Mouse (Mus musculus) MN1 (cell line): ENCODE measurements around the gene Otud7a.

ENCODE experiments used
- DNase-seq: peaks from one replicate; pipeline ENCODE4 v3.0.0-alpha.2; 2016; ENCODE audit warnings: low spot score

Otud7a gene

DNA sequence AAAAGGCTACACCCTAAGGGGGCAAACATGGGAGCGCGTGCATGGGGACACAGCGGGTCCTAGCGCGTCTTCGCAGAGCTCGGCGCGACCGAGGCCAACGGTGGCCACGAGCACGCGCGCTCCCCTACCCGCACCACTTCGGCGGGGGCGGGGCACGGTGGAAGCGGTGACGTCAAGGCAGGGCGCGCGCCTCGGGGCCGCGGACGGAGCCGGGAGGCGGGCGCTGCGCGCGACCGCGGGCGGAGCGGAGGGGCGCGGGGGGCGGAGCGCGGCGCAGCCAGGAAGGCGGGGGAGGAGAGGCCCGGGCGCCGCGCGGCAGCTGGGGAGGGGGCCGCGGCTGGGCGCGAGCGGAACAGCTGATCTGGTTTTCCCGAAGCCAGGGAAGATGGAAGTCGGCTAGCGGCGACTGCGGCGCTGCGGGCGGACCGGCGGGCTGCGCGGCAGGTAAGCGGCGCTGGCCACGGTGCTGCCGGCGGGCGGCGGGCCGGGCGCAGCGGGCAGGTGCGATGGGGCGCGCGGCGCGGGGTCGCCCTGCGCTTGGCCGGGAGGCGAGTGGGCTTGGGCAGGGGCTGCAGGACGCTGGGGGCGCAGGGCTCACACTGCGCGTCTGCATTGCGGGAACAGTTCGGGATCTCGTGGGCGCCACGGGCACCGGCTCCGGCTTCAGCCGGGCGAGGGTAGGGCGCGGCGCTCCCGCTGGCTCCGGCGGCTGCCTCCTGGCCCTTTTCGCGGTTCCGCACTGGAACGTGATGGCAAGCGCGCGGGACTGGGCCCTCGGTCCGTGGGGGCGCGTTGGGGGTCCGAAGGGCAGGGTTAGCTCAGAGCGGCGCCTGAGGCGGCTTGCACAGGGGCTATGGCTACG lies at the start of gene Otud7a:
Gene Otud7a (plus strand): TSS at position 268 of the 862 bp plus-strand sequence.
- DNase-seq = no peak

DNA sequence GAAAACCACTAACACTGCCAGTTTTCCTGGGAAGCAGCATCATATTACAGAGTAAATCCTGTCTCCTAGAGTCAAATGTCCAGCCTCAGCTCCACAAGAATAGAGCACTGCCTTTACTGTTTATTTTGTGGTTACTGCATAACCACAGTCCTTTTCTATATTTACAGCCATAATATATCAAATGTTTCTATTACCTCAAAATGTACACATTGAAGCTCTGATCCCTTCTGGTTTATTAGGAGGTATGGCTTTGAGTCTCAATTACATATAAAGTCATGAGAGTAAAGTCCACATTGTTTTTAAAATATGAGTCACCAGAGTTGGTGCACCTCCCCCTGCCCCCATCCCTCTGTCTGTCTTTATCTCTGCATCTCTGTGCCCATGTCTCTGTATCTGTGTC lies 38.6 kb upstream of the Otud7a start:
- DNase-seq = no peak

DNA sequence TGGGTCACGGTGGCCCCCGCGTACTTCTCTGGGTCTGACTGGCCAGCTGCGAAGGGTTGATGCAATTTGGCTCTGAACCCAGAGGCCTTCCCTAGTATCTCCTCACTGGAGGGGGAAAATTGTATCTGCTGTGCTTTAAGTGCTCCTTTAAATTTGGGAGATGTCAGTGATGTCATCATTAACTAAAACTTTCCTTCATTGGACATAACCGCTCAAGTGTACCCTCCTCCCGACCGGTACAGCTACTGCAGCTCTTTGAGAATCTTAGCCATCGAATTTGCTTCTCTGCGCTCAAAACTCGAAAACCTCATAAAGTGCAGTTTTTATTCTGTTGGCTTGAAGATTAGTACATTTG lies 772 bp downstream of the Otud7a start:
- no peak for DNase-seq

DNA sequence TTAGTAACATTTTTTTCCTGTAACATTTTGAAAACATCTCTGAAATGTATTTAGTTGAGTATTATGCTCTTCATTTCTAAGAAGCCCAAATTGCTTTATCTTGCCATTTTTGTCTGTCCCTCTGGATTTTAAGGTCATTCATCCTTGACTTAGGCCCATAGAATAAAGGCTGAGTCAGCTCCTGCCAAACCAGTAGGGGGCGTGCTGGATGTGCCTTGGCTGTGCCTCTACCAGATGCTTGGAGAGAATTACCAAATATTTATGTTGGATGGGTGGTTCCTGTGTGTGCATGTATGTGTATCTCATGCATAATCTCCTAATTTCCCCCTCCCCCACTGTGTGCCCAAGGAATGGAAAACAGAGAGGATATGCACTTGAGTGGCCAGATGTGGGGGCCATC lies 2.4 kb downstream of the Otud7a start:
- DNase-seq = no peak

DNA sequence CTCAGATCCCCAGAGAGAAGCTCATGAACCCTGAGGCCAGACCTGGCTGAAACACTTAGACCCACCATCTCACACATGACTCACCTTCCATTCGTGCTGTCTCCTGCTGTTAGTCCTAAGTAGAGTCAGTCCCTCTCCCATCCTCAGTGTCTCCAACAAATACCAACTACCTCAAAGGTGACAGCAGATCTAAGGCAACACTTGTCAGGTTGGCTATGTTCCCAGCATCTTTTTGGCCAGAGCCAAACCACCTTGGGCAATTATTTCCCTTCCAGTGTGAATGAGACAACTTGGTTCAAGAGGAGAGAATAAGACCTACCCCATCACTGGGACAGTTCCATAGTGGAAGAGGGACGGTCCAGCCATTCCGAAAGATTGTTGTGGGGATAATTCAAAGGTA lies 10.7 kb downstream of the Otud7a start:
- no peak for DNase-seq

DNA sequence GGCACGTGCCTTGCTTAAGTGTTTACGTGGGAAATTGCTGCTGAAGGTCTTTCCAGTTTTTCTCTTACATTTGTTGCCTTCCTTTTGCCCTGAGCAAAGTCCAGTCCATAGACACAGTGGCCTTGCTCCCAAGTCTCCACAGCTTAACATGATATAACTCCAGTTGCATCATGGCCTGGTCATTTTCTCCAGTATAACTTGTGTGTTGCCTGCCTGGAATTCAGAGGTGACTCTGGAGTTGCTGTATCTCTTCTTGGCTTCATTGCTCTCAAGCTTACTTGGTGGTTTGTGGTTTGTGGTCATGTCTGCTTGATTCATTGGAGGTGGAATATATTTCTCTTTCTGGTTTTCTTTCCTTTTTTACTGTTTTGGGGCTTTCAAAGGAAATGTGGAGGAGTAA lies 17.7 kb downstream of the Otud7a start:
- no peak for DNase-seq

DNA sequence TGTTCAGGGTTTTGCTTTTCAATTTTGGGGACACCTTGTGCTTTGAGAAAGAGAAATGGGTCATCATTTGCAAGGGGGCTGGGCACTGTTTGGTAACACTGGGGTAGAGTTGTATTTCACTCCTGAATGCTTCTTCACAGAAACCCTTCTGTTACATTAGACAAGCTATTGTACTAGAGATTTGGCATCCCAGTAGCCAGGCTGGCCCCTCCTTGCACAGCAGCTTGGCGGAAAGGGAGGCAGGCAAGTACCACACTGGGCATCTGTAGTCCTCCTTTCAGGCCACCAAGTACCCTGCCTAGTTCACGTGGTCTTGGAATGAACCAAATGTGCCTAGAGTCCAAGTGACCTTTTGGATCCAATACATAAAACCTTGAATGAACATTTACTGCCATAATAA lies 18.1 kb downstream of the Otud7a start:
- DNase-seq = no peak

DNA sequence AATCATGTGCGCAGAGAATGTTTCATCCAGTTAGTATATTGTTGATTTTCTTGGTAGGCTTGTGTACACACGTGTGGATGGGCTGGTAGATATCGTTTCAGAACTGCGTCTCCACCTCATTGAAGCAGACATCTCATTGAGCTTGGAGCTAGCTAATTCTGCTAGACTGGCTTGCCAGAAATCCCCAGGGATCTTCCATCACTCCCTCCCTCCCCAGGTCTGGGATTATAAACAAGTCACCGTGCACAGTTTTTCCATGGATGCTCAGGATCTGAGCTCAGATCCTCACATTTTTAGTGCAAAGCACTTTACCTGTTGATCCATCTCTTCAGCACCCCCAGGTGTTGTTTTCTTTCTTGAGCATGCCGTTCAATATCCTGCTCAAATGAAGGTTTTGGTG lies 22.2 kb downstream of the Otud7a start:
- DNase-seq = no peak

DNA sequence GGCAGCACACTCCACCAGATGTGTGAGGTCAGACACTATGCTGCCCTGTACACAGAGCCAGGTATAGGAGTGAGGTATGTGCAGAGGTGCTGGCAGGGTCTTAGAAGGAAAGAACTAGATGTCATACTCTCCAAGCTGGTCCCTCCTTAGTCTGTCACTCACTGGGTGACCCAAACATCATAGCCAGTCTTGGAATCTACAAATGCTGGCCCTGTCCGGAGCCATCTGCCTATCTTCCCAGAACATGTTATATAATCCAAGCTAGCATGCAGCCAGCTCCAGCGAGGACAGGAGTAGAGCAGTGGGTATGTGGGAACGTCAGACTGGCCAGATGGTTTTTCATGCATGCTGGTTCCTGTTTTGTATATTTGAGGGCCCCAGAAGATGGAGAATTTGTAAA lies 23.7 kb downstream of the Otud7a start:
- no peak for DNase-seq

DNA sequence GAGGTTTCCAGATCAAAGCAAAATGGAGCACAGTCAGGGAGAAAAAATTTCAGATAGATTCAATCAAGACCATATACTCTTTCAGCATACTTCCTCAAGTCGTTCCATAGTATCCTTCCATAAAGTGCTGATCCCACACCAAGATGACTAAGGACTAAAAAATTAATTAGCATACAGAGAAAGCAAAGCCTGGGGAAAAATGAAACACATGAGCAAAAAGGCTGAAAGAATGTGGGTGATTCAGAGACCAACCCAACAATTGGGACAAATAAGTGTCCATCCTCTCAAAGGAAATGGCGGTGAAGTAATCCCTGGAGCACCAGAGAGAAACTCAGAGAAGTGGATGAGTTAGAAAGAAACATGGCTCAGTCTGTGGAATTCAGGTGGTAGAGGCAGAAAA lies 38.5 kb downstream of the Otud7a start:
- no peak for DNase-seq

DNA sequence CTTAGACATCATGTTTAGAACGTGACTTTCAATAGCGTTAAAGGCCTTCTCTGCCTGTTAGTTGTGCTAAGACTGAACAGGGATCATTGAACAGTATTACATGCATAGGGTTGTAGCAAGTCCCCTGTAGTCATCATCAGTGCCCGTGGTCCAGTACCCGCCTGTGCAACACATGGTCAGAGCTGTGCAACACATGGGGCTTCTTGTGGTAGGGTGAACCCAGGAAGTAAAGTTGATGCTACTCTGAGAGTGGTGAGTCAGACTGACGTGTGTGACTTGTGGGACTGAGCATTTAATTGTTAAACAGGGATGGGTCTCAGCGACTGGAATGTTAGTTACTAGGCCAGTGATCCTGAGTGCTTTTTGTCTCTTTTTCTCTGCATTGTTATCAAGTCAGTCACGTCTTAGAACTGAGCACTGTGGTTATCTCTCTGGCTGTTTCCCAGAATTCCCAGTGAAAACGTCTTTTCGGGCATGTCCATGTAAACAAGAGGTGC lies 52.5 kb downstream of the Otud7a start:
- no peak for DNase-seq

DNA sequence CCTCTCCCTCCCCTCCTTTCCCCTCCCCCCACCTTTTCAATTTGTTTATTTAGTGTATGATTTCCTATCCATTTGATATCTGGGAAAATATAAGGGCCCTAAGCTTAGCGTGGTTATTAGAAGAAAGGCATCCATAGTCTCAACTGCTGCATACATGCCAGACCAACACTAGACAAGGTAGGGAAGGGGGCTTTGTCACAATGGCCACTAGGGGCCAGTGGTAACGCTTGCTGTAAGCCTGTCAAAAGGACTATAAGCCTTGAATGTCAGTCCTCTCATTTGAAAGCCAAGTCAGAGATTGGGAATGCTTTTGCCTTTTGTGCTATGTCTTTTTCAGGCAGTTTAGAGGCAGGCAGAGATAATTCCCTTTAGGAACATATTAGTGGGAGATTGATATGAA lies 59.7 kb downstream of the Otud7a start:
- no peak for DNase-seq

DNA sequence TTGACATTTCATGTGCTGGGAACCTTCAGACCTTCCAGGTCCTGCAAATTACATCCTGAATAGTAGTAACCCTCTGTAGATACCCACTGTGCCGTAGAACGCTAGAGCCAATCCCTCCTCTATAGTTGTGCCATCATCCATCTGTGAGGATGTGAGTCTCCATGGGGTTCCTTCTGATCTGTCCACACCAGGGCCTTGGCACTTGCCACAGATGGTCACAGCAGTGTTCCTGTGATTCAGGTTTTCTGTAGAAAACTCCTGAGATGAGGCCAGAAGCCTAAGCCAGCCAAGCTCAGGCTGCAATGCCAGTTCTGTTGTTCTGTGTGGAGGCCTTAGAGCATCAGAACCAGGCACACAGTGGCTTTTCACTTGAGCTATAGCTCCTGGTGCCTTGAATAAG lies 63.5 kb downstream of the Otud7a start:
- DNase-seq = no peak

DNA sequence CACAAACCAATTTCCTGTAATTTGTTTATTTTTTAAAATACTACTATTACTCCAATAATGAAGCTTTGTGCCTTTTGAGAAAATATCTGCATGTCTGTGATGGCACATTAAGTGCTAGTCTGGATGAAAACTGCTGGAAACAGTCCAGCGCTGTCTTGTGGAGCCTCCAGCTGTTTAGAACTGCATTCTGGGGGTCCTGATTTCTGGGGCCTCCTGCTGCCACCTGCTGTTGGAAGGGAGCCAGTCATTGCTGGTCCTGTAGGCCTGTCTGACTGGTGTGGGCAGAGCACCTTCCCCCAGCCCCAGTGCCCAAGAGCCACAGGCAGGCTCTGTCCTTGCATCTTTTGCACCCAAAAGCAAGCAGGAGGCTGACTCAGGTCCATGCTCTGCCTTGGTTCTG lies 65.3 kb downstream of the Otud7a start:
- no peak for DNase-seq

DNA sequence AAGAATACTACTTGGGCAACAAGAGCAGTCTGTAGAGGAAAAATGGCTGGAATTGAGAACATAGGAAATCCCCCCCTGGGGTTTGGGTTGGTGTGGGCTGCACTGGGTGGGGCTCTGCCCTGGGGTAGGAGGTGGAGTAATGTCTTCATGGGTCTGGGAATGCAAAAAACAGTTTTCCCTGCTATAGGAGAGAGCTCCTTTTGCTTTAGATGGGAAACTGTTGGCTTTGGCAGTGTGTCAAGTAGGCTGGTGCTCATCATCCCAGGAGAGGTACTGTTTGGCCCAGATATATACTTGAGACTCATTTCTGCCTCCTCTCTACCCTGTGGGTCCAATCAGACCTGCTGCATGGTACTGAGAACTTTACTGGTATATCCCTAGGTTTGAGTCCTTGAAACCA lies 66.9 kb downstream of the Otud7a start:
- DNase-seq = no peak

DNA sequence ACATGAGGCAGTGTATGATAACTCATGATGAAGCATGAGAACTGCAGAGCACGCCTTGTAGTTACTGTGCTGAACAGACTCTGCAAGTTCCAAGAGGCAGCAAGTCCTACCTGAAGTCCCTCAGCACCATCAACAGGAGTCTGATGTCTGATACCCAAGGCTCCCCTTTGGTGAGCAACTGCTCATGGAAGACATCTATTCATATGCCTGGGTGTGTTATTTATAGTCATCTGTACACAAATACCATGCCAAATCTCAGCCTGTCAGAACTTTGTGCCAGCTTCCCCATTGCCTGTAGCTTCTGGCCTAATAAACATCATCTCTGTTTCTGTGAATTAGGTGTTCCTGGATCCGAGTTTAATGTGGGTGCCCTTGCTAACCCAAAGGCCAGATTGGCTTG lies 68.0 kb downstream of the Otud7a start:
- DNase-seq = no peak

DNA sequence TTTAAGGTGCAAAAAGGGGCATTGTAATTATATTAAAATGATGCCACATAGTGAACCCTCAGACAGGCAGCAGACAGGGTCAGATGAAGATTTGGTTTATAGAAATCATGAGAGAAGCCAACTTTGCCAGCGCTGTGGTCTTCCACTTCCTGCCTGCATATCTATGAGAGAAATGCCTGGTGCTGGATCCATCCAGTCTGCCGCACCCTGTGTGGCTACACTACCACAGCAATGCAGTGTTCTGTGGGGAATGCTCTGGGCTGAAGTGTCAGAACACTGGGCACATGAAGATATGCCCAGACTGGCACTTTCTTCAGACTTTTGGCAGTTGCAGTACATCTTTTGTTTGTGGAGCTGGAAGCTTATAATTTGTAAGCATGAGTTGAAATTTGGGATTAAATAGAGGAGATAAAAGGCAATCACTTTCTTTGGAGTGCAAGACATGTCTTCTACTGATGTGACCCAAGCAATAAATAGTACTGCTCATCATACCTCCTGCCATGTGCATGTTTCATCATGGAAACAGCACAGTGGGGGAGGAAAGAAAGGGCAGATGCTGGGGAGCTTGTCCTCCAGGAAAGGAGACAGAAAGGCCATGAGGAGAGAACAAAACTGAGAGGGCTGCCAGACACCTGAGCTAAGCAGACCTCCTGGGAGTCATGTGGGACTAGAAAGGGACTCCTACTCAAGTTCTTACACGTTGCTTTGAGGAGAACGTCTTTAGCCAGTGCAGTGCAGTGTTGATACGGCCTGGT lies 71.8 kb downstream of the Otud7a start:
- no peak for DNase-seq

DNA sequence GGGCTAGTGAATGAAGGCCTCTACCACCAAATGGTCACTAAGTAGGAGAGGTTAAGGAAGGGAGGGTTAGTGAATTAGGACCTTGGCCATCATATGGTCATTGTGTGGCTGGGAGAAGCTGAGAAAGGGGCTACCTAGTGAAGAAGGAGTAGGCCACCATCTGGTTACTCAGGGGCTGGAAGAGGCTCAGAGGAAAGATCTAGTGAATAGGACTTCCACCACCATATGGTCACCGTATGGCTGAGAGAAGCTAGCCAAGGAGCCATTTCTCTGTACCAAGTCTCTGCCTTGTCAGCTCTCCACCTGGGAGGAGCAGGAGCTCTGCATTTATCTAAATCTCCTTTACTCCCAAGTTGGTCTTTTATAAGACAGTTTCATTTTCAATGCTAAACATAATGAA lies 75.7 kb downstream of the Otud7a start:
- DNase-seq = no peak

DNA sequence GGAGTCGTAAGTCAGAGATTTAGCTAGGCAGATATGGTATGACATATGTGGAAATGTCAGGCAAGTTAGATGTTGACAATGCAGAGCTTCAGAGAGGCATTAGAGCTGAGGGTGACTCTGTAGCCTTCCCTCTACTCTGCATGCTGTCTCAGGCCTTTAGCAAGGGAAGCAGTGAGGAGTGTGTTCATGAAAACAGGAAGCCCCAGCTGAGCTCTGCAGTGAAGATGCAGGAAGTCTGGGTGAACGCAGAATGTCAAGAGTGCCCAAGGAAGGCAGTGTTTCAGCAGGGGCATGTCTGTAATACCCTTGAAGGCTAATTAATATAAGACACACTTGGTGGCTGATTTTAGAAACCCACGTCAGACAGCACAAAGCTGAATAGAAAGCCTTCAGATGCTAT lies 77.9 kb downstream of the Otud7a start:
- no peak for DNase-seq

DNA sequence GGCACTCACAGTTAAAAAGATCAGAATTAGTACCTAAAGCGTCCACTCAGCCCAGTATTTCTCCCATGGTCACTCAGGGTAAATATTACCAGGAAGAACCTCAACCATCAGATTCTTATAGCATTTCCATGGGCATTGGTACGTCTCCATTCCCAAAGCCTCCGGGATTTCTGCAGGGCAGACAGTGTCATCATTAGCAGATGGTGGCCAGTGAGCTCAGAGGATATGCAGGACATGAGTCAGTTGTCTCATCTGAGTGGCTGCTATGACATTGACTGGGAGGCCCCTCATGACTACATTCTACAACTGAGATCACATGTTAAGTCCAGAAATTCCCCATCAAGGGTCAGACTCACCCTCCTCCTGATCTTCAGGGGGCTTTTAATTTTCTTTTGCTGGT lies 78.5 kb downstream of the Otud7a start:
- no peak for DNase-seq

DNA sequence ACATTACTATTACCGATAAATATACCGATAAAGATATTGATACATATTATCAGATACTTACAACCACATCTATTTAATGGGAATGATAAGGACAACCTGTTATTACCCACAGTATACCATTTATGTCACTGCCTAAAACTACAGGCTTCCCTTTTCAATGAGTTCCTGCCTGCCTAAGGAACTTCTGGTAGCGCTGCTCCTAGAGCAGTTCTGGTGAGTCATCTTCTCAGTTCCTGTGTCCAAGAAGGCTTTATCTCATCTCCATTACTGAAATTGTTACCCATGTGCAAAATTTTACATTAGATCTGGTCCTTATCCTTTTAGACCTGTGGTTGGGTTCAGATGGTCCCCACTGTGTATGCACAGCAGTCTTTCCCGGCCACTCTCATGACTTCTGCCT lies 95.7 kb downstream of the Otud7a start:
- no peak for DNase-seq

DNA sequence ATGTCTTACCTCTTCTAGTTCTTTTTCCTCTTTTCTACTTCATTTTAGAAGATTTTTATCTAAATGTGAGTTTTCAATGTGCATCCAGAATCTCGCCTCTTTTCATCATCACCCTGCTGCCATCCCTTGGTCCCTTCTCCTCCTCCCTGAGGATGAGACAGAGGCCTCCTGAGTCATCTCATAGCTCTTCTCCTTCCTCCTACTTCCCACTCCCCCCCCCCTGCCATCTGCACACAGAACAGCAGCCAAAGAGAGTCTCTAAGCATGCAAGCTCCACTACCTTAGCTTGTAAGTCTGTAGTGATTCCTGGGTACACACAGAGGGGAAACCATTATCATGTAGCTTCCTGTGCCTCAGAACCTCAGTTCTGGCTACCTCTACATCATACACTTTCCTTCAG lies 109.9 kb downstream of the Otud7a start:
- DNase-seq = no peak

DNA sequence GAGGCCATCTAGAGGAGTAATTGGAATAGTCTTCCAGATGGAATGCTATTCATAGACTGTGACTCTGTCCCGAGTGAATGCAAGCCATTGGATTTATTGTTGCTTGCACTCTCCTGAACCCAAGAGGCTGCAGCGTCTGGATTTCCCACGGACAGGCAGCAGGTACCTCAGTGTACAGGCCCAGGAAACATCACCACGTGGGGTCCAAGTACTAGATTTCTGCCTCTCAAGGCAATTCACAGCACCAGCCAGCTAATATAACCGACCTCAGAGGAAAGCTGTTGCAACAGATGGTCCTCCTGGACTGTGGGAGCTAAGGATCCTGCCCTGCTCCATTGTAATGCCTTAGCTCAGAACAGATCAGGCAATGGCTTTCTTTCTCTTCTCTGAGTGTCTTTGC lies 111.8 kb downstream of the Otud7a start:
- DNase-seq = no peak

DNA sequence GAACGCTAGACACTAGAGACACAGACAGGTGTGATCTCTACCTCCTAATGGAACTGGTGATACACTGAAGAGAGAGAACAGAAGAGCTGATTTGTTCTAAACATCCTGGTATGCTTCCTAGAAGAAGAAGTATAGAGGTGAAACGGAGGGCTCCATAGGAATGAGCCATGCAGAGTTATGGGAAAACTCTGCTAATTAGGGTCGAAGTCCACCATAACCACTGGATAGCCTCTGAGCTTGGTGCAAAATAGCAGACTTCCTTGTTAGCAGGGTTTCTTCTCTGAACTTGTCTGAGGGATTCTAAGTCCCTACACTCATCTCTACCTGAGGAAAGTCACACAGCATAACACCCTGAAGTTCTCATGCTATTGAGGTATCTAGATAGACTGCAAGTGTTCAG lies 114.4 kb downstream of the Otud7a start:
- DNase-seq = no peak
